Mouse (Mus musculus) embryonic facial prominence, embryonic 10.5 days (tissue): Measurements from ENCODE around the gene Synm. TPM values are rescaled to one million over a fixed set of nuclear protein-coding genes. Genes with fewer than 3 reads are reported as not detected.
A peak's percentile ranks its signal among the peaks of the same experiment; 100 is the strongest.

Experiments
- DNase-seq: peaks from one replicate; pipeline ENCODE4 v3.0.0-alpha.2; 2017; ENCODE audit warnings: low spot score
- H3K27ac ChIP-seq: fragments of 300-500 bp; sonication (generic); replicated peaks from 2 replicates; pipeline ENCODE4 v1.5.1; 2016; ENCODE audit warnings: mild to moderate bottlenecking
- H3K27me3 ChIP-seq: fragments of 300-500 bp; sonication (generic); replicated peaks from 2 replicates; pipeline ENCODE4 v1.6.1; 2016; ENCODE audit warnings: low read depth, mild to moderate bottlenecking; ENCODE audit not compliant: poor library complexity, severe bottlenecking
- H3K36me3 ChIP-seq: fragments of 300-500 bp; sonication (generic); replicated peaks from 2 replicates; pipeline ENCODE4 v1.6.1; 2016; ENCODE audit warnings: mild to moderate bottlenecking, moderate library complexity
- H3K4me1 ChIP-seq: fragments of 300-500 bp; sonication (generic); 2 replicates; pipeline ENCODE4 v1.6.1; 2016
- H3K4me3 ChIP-seq: fragments of 300-500 bp; sonication (generic); 2 replicates; pipeline ENCODE4 v1.5.1; 2016; ENCODE audit warnings: mild to moderate bottlenecking, moderate library complexity
- H3K9me3 ChIP-seq: fragments of 300-500 bp; sonication (generic); 2 replicates; pipeline ENCODE4 v1.6.1; 2016; ENCODE audit warnings: mild to moderate bottlenecking
- WGBS: fragments of 180-500 bp; shearing (Covaris S2); methylation state at CpG from one replicate; pipeline ENCODE4 v1.1.7; 2016; 5-methylcytosine and 5-hydroxymethylcytosine counted together
- polyA plus RNA-seq: library from polyadenylated mRNA; unstranded; fragments of >200 nt; fragmentation: Nextera tagmentation; extraction: Ambion mirVana; gene quantifications from 2 replicates; pipeline ENCODE4 v1.2.1, GENCODE M21; 2016

Synm gene
- polyA plus RNA-seq, 1 experiment from 2014 or later = 2.9 TPM

DNA sequence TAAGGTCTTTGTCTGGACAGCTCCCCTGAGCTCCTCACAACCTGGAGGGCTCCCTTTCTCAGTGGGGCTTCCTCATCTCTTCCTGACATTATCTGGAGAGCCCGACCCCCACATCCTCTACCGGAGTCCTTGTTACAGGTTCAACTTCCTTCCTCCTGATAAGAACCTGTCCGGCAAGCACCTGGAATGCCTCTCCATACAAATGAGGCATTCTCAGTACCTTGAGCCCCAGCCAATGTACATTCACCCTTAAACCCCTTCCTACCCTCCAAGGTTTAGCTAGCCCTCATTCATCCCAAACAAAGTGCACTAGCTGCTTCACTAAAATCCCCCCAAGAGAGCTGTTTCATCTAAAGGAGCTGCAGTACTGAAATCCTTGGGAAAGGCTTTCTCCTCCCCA, 16.1 kb upstream of the Synm start:
- no peak for DNase-seq
- Histone ChIP-seq H3K4me3 (no peak overlapping the region), H3K27me3 (no peaks in the 10 kb centered on the region), H3K27ac (no peak overlapping the region), H3K4me1 (peaks cover 12% of the 10 kb centered on the region), H3K36me3 (no peaks in the 10 kb centered on the region), H3K9me3 (no peaks in the 10 kb centered on the region)
- 70% methylated on average over 3 of the region's 3 CpGs for WGBS

- H3K27me3 ChIP-seq = no peaks in the 10 kb centered on the region
- no peaks in the 10 kb centered on the region for H3K9me3 ChIP-seq
- DNase-seq = no peak
- peaks cover 15% of the 10 kb centered on the region for H3K4me1 ChIP-seq
- 92% methylated on average over 9 of the region's 9 CpGs for WGBS
- no peak overlapping the region for H3K4me3 ChIP-seq
- no peaks in the 10 kb centered on the region for H3K36me3 ChIP-seq
- H3K27ac ChIP-seq = no peak overlapping the region
These were observed 12.7 kb upstream of the Synm start for GRCm38 (mm10) chr7:67772231-67772630.

- no peaks in the 10 kb centered on the region for H3K9me3 ChIP-seq
- 89% methylated on average over 5 of the region's 5 CpGs for WGBS
- no peak overlapping the region for H3K27ac ChIP-seq
- DNase-seq = no peak
- no peak overlapping the region for H3K4me3 ChIP-seq
- H3K36me3 ChIP-seq = no peaks in the 10 kb centered on the region
- peaks cover 9% of the 10 kb centered on the region for H3K4me1 ChIP-seq
- no peaks in the 10 kb centered on the region for H3K27me3 ChIP-seq
These were observed 9.9 kb upstream of the Synm start for GRCm38 (mm10) chr7:67769487-67769886.

DNA sequence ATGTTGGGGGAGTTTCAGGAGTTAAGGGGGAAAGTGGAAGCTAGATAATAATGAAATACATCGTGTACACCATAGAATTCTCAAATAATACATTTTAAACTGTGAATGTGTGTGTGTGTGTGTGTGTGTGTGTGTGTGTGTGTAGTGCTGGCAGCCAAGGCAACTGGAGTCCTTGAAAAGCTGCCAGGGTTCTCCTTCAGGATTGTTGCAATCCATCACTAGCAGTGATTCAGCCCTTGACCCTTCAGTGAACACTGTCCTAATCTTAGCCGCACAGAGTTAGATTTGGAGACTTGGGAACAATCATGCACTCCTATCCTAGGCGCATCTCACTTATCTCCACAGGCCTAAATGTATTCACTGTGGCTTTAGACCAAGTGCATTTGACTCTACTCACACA, 8.6 kb upstream of the Synm start:
- Histone ChIP-seq H3K4me1 (peaks cover 9% of the 10 kb centered on the region), H3K27ac (no peak overlapping the region), H3K27me3 (no peaks in the 10 kb centered on the region), H3K36me3 (no peaks in the 10 kb centered on the region), H3K9me3 (no peaks in the 10 kb centered on the region), H3K4me3 (no peak overlapping the region)
- no peak for DNase-seq
- 92% methylated on average over 3 of the region's 3 CpGs for WGBS

- 77% methylated on average over 3 of the region's 3 CpGs for WGBS
These were observed 4.1 kb upstream of the Synm start for GRCm38 (mm10) chr7:67763625-67764024.

GRCm38 (mm10) chr7:67758858-67759628, 499 bp downstream of the Synm start:
- peaks cover 28% of the 10 kb centered on the region for H3K4me1 ChIP-seq
- under 1% methylated on average over 92 of the region's 92 CpGs for WGBS
- no peaks in the 10 kb centered on the region for H3K36me3 ChIP-seq
- no peaks in the 10 kb centered on the region for H3K9me3 ChIP-seq
- H3K27me3 ChIP-seq = peaks cover 51% of the 10 kb centered on the region
- peak overlapping the region; percentile 74 for H3K4me3 ChIP-seq
- DNase-seq = peak; percentile 72
- peak overlapping the region; percentile 65 for H3K27ac ChIP-seq

More at GRCm38 (mm10) chr7:67763625-67764024, 4.1 kb upstream of the Synm start:
- Histone ChIP-seq H3K4me1 (peaks cover 16% of the 10 kb centered on the region), H3K4me3 (no peak overlapping the region), H3K27ac (no peak overlapping the region), H3K27me3 (peaks cover 25% of the 10 kb centered on the region), H3K9me3 (no peaks in the 10 kb centered on the region), H3K36me3 (no peaks in the 10 kb centered on the region)
- no peak for DNase-seq

GRCm38 (mm10) chr7:67758506-67758857, 1.1 kb downstream of the Synm start:
- peaks cover 51% of the 10 kb centered on the region for H3K27me3 ChIP-seq

GRCm38 (mm10) chr7:67756636-67757035, 2.9 kb downstream of the Synm start:
- no peak overlapping the region for H3K27ac ChIP-seq
- no peak overlapping the region for H3K4me3 ChIP-seq
- H3K27me3 ChIP-seq = peaks cover 50% of the 10 kb centered on the region
- WGBS = 73% methylated on average over 5 of the region's 5 CpGs
- no peaks in the 10 kb centered on the region for H3K36me3 ChIP-seq
- peaks cover 28% of the 10 kb centered on the region for H3K4me1 ChIP-seq
- DNase-seq = no peak
- H3K9me3 ChIP-seq = no peaks in the 10 kb centered on the region

More at GRCm38 (mm10) chr7:67758506-67758857, 1.1 kb downstream of the Synm start:
- H3K27ac ChIP-seq = peak overlapping the region; percentile 65
- WGBS = 1% methylated on average over 19 of the region's 19 CpGs
- peaks cover 28% of the 10 kb centered on the region for H3K4me1 ChIP-seq
- peak overlapping the region; percentile 74 for H3K4me3 ChIP-seq
- no peak for DNase-seq
- H3K9me3 ChIP-seq = no peaks in the 10 kb centered on the region
- H3K36me3 ChIP-seq = no peaks in the 10 kb centered on the region

- Histone ChIP-seq H3K9me3 (no peaks in the 10 kb centered on the region), H3K4me3 (no peak overlapping the region), H3K36me3 (no peaks in the 10 kb centered on the region), H3K27me3 (peaks cover 37% of the 10 kb centered on the region), H3K27ac (no peak overlapping the region), H3K4me1 (peaks cover 24% of the 10 kb centered on the region)
- 82% methylated on average over 7 of the region's 7 CpGs for WGBS
- no peak for DNase-seq
These were observed 4.2 kb downstream of the Synm start for GRCm38 (mm10) chr7:67755366-67755765.

DNA sequence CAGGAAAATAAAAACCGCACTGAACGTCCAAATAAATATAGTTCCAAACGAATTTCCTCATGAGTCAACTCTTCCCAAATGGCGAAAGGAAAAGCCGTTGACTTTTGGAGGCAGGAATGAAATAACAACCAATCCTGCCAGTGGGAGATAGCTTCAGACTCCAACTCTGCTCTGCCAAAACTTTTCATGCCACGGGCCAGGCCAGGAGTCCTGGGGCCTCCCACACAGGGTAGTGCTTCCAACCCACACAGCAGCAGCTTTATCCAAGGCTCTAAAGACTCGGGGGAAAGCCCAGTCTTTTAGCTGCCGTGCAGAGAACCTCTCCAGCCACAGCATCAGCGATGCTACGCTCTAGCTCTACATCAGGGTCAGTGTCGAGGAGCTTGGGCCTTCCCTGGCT, 4.9 kb downstream of the Synm start:
- H3K4me3 ChIP-seq = no peak overlapping the region
- H3K36me3 ChIP-seq = no peaks in the 10 kb centered on the region
- peaks cover 25% of the 10 kb centered on the region for H3K4me1 ChIP-seq
- no peaks in the 10 kb centered on the region for H3K9me3 ChIP-seq
- no peak for DNase-seq
- H3K27ac ChIP-seq = no peak overlapping the region
- peaks cover 34% of the 10 kb centered on the region for H3K27me3 ChIP-seq
- 82% methylated on average over 11 of the region's 11 CpGs for WGBS

- H3K27me3 ChIP-seq = no peaks in the 10 kb centered on the region
- peaks cover 5% of the 10 kb centered on the region; the same call in 1 of the 2 replicates for H3K36me3 ChIP-seq
- no peaks in the 10 kb centered on the region for H3K9me3 ChIP-seq
- H3K4me1 ChIP-seq = peaks cover 21% of the 10 kb centered on the region
- H3K4me3 ChIP-seq = no peak overlapping the region
- H3K27ac ChIP-seq = no peak overlapping the region; the same call in 1 of the 2 replicates
- no peak for DNase-seq
- 85% methylated on average over 4 of the region's 4 CpGs for WGBS
These were observed 9.9 kb downstream of the Synm start for GRCm38 (mm10) chr7:67749441-67750239.

DNA sequence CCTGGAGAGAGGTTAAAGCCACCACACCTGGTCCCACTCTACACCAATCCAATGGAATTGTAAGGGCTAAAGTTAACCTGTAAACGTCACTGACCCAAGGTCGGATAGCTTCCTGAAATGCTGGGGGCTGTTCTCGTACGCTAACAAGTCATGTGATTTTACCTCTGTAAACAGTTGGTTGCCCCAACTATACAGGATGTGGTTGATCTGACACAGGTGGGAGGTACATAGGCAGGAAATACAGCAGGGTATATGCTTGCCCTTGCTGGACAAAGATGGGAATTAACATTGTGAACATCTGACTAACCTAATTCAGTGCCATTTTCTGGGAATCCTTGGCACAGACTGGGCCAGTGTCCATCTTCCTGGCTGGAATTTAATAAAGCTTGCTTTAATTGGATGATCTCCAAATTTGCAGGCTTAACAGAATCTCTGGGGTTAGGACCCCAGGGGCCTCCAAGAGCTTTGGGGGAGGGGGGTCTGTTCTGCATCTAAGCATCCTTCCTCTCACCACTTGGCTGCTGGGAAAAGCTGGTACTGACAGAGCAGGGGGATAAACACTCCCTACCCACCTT, 11.7 kb downstream of the Synm start:
- Histone ChIP-seq H3K27ac (no peak overlapping the region), H3K36me3 (peaks cover 7% of the 10 kb centered on the region; the same call in 1 of the 2 replicates), H3K9me3 (no peaks in the 10 kb centered on the region), H3K4me1 (peaks cover 21% of the 10 kb centered on the region), H3K27me3 (no peaks in the 10 kb centered on the region), H3K4me3 (no peak overlapping the region)
- no peak for DNase-seq
- WGBS = 84% methylated on average over 4 of the region's 4 CpGs
